Mouse (Mus musculus): ENCODE measurements at regions not wholly inside any gene's neighbourhood (a gene's known extent, or its start where the extent isn't known, plus 50 kb on each side); places are given as distances from the start of the nearest gene placed in this dataset.

- intact Hi-C loops (cut with DNase I), result no loop called here
These were observed 316.2 kb upstream of the Myt1l start for GRCm38 (mm10) chr12:29211946-29212345.

GRCm38 (mm10) chr12:29213625-29214024 is 314.6 kb upstream of the Myt1l start:
- intact Hi-C loops (cut with DNase I), result no loop called here
- no peak overlapping the region for H3K27ac ChIP-seq
- H3K4me3 ChIP-seq, result no peak overlapping the region
- TF ChIP-seq CTCF (IDR thresholded peaks at IDR 0.05), result no peak
- DNase-seq, result peak; percentile 26

More at GRCm38 (mm10) chr12:29211946-29212345, 316.2 kb upstream of the Myt1l start:
- no peak overlapping the region for H3K4me3 ChIP-seq
- H3K27ac ChIP-seq, result no peak overlapping the region
- no peak for TF ChIP-seq CTCF (IDR thresholded peaks at IDR 0.05)
- DNase-seq, result no peak

- intact Hi-C loops (cut with DNase I), result no loop called here
- no peak for TF ChIP-seq CTCF (IDR thresholded peaks at IDR 0.05)
- DNase-seq, result no peak
These were observed 306.1 kb upstream of the Myt1l start for GRCm38 (mm10) chr12:29222099-29222498.

GRCm38 (mm10) chr12:29226001-29226400 is 302.2 kb upstream of the Myt1l start:
- Histone ChIP-seq H3K4me3 (no peak overlapping the region), H3K27ac (no peak overlapping the region)
- DNase-seq, result no peak
- TF ChIP-seq CTCF (IDR thresholded peaks at IDR 0.05), result no peak
- intact Hi-C loops (cut with DNase I), result no loop called here

More at GRCm38 (mm10) chr12:29222099-29222498, 306.1 kb upstream of the Myt1l start:
- H3K4me3 ChIP-seq, result no peak overlapping the region
- no peak overlapping the region for H3K27ac ChIP-seq

GRCm38 (mm10) chr12:29232492-29233447 is 295.4 kb upstream of the Myt1l start:
- no peak overlapping the region for H3K27ac ChIP-seq
- intact Hi-C loops (cut with DNase I), result no loop called here
- no peak for DNase-seq
- no peak overlapping the region for H3K4me3 ChIP-seq
- TF ChIP-seq CTCF (IDR thresholded peaks at IDR 0.05), result no peak

GRCm38 (mm10) chr12:29236496-29236895 is 291.7 kb upstream of the Myt1l start:
- intact Hi-C loops (cut with DNase I), result no loop called here
- TF ChIP-seq CTCF (IDR thresholded peaks at IDR 0.05), result no peak
- Histone ChIP-seq H3K4me3 (no peak overlapping the region), H3K27ac (no peak overlapping the region)
- DNase-seq, result no peak

GRCm38 (mm10) chr12:29237516-29237915 is 290.7 kb upstream of the Myt1l start:
- intact Hi-C loops (cut with DNase I), result no loop called here
- Histone ChIP-seq H3K27ac (no peak overlapping the region), H3K4me3 (no peak overlapping the region)
- no peak for TF ChIP-seq CTCF (IDR thresholded peaks at IDR 0.05)
- DNase-seq, result no peak

- TF ChIP-seq CTCF (IDR thresholded peaks at IDR 0.05), result no peak
- Histone ChIP-seq H3K27ac (no peak overlapping the region), H3K4me3 (no peak overlapping the region)
- intact Hi-C loops (cut with DNase I), result no loop called here
- DNase-seq, result no peak
These were observed 288.7 kb upstream of the Myt1l start for GRCm38 (mm10) chr12:29239482-29239881.

- DNase-seq, result peak; percentile 50
- no peak overlapping the region for H3K27ac ChIP-seq
- intact Hi-C loops (cut with DNase I), result no loop called here
- no peak overlapping the region for H3K4me3 ChIP-seq
- no peak for TF ChIP-seq CTCF (IDR thresholded peaks at IDR 0.05)
These were observed 288.2 kb upstream of the Myt1l start for GRCm38 (mm10) chr12:29239975-29240374.

GRCm38 (mm10) chr12:29243087-29243486 is 285.1 kb upstream of the Myt1l start:
- no peak for TF ChIP-seq CTCF (IDR thresholded peaks at IDR 0.05)

GRCm38 (mm10) chr12:29246041-29246440 is 282.1 kb upstream of the Myt1l start:
- TF ChIP-seq CTCF (IDR thresholded peaks at IDR 0.05), result no peak
- H3K4me3 ChIP-seq, result no peak overlapping the region
- H3K27ac ChIP-seq, result no peak overlapping the region
- intact Hi-C loops (cut with DNase I), result no loop called here
- DNase-seq, result no peak

More at GRCm38 (mm10) chr12:29243087-29243486, 285.1 kb upstream of the Myt1l start:
- no peak overlapping the region for H3K27ac ChIP-seq
- H3K4me3 ChIP-seq, result no peak overlapping the region
- DNase-seq, result no peak
- intact Hi-C loops (cut with DNase I), result no loop called here

GRCm38 (mm10) chr12:29247356-29247755 is 280.8 kb upstream of the Myt1l start:
- DNase-seq, result no peak
- Histone ChIP-seq H3K27ac (no peak overlapping the region), H3K4me3 (no peak overlapping the region)
- intact Hi-C loops (cut with DNase I), result no loop called here
- no peak for TF ChIP-seq CTCF (IDR thresholded peaks at IDR 0.05)

GRCm38 (mm10) chr12:29248459-29248858 is 279.7 kb upstream of the Myt1l start:
- Histone ChIP-seq H3K27ac (no peak overlapping the region), H3K4me3 (no peak overlapping the region)
- TF ChIP-seq CTCF (IDR thresholded peaks at IDR 0.05), result 0 out of 2 replicates have a peak, but pooled peaks have one; percentile 8
- DNase-seq, result no peak
- intact Hi-C loops (cut with DNase I), result no loop called here
